Mouse (Mus musculus): Measurements from ENCODE around the gene Fam192a. TPM values are rescaled to one million over a fixed set of nuclear protein-coding genes. Genes with fewer than 3 reads are reported as not detected.

Fam192a gene
- polyA plus RNA-seq, 1 experiment from 2014 or later = 57.1 TPM

DNA sequence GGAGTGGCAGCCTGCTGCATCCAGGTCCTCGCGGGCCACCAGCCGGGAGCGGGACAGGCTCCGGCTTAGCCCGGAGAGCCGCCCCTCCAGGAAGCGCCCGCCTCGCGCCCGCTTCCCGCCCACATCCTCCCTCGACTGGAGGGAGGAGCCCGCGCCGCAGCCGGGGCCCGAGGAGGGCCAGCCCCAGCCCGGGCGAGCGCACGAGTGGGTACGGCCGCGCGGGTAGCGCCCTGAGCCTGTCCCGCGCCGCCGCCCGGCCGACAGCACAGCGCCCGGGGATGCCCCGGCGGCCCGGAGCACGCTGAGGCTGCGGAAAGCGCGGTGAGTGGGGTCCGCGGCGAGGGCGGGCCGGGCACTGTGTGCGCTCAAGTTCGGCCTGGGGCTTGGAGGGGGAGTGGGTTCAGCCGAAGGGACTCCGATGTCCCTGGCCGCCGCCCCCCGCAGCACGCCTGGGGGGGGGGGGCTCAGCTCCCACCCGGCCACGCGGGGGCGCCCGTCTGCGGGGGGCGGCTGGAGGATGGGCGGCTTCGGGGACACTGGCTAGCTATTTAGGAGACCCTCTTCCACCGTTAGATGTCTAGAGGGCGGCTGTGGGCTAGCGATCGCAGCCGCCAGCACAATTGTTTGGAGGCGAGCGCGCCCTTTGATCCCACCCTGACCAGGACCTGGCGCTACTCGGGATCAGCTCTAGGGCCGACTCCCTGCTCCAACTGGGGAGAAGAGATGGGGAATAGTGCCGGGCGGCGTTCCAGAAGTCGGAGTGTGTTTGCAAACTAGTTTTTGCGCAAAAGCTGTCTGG is 68.7 kb downstream of the Fam192a start, which contains the start of gene Cpne2:
Gene Cpne2, plus strand, starts transcription at position 118 of the 799 bp plus-strand sequence.
- Histone ChIP-seq H3K27me3 (ENCODE audit: control insufficient read depth, insufficient read depth, low read length) (peaks cover 6% of the 10 kb centered on the region; the same call in 1 of the 2 replicates), H3K36me3 (ENCODE audit: control insufficient read depth, insufficient read depth, low read length) (no peaks in the 10 kb centered on the region), H3K9ac (replicated peaks; ENCODE audit: low read depth, low read length) (peak within 1 kb of the TSS; percentile 58), H3K4me3 (ENCODE audit: low read depth, low read length) (peak within 1 kb of the TSS; percentile 65), H3K27ac (ENCODE audit: low read length) (no peak within 1 kb of the TSS), H3K4me2 (replicated peaks; ENCODE audit: low read depth, low read length) (peak within 1 kb of the TSS; percentile 96), H3K9me3 (ENCODE audit: control insufficient read depth, low read depth, low read length) (no peaks in the 10 kb centered on the region), H3K4me1 (ENCODE audit: control insufficient read depth, insufficient read depth, low read length) (no peaks in the 10 kb centered on the region)
- under 1% methylated on average over 58 of the region's 81 CpGs for WGBS
- peak; percentile 84 for ATAC-seq (ENCODE audit: insufficient number of reproducible peaks, insufficient read depth, low FRiP score, low read depth)

DNA sequence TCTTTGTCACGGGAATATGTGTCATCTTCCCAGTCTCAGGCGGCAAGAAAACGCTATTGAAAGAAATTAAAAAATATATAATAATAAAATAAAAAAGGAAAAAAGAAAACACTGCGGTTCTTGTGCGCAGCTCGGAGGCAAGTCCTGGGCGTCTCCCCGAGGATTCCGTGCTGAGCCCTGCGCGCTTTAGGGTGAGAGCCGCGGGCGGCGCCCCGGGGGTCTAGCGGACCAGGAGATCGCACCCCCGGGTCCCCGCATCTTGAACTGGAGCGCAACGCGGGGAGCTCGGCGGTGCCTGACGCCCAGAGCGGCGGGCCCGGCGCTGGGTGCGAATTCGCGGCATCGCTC is 69.3 kb downstream of the Fam192a start:
- no peaks in the 10 kb centered on the region for H3K4me1 ChIP-seq (ENCODE audit: control insufficient read depth, insufficient read depth, low read length)
- no peak; the same call in 1 of the 2 replicates for ATAC-seq (ENCODE audit: insufficient number of reproducible peaks, insufficient read depth, low FRiP score, low read depth)
- peaks cover 6% of the 10 kb centered on the region; the same call in 1 of the 2 replicates for H3K27me3 ChIP-seq (ENCODE audit: control insufficient read depth, insufficient read depth, low read length)
- peak overlapping the region; percentile 96 for H3K4me2 ChIP-seq (replicated peaks; ENCODE audit: low read depth, low read length)
- peak overlapping the region; percentile 65 for H3K4me3 ChIP-seq (ENCODE audit: low read depth, low read length)
- 0% methylated on average over 34 of the region's 34 CpGs for WGBS
- H3K9ac ChIP-seq (replicated peaks; ENCODE audit: low read depth, low read length) = peak overlapping the region; percentile 58
- H3K27ac ChIP-seq (ENCODE audit: low read length) = no peak overlapping the region
- H3K9me3 ChIP-seq (ENCODE audit: control insufficient read depth, low read depth, low read length) = no peaks in the 10 kb centered on the region
- no peaks in the 10 kb centered on the region for H3K36me3 ChIP-seq (ENCODE audit: control insufficient read depth, insufficient read depth, low read length)

DNA sequence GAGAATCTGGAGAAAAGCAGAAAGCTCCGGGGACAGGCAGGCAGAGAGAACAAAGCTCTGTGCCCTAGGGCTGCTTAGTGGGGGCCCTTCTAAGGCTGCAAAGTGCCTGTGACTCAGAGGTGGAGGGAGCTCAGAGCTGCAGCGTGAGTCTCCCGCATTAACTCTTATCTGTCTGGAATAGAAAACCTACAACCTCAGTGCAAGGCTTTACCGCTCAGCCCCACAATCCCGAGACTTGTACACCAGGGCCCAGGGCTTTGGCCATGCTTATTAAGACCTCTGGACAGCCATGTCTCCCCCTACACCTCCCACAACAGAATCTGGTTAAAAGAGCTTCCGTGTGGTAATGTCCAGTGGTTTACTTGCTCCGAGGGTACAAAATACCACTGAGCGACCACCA is 69.8 kb downstream of the Fam192a start:
- H3K27ac ChIP-seq (ENCODE audit: low read length) = no peak overlapping the region
- H3K4me2 ChIP-seq (replicated peaks; ENCODE audit: low read depth, low read length) = peak overlapping the region; percentile 96
- H3K4me1 ChIP-seq (ENCODE audit: control insufficient read depth, insufficient read depth, low read length) = no peaks in the 10 kb centered on the region
- no peak for ATAC-seq (ENCODE audit: insufficient number of reproducible peaks, insufficient read depth, low FRiP score, low read depth)
- peak overlapping the region; percentile 65 for H3K4me3 ChIP-seq (ENCODE audit: low read depth, low read length)
- peaks cover 6% of the 10 kb centered on the region; the same call in 1 of the 2 replicates for H3K27me3 ChIP-seq (ENCODE audit: control insufficient read depth, insufficient read depth, low read length)
- H3K36me3 ChIP-seq (ENCODE audit: control insufficient read depth, insufficient read depth, low read length) = no peaks in the 10 kb centered on the region
- H3K9me3 ChIP-seq (ENCODE audit: control insufficient read depth, low read depth, low read length) = no peaks in the 10 kb centered on the region
- H3K9ac ChIP-seq (replicated peaks; ENCODE audit: low read depth, low read length) = no peak overlapping the region; the same call in 1 of the 2 replicates
- WGBS = 4% methylated on average over 8 of the region's 8 CpGs

DNA sequence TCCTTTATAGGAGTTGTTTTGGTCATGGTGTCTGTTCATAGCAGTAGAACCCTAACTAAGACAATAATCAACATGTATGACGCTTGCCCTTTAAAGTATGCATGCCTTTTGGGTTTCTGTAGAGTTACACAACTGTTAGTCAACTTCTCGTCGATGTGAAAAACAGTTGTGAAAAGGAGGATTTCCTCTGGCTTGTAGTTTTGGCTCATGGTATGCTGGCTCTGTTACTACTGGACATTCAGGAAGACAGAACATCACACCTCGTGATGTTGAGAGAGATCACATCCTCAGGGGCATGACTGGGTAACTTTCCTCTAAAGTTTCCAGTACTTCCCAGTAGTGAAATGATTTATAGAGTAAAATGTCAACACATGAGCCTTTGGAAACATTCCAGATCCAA is 71.2 kb downstream of the Fam192a start:
- no peak overlapping the region for H3K4me3 ChIP-seq (ENCODE audit: low read depth, low read length)
- H3K27me3 ChIP-seq (ENCODE audit: control insufficient read depth, insufficient read depth, low read length) = peaks cover 6% of the 10 kb centered on the region; the same call in 1 of the 2 replicates
- no peak overlapping the region for H3K9ac ChIP-seq (replicated peaks; ENCODE audit: low read depth, low read length)
- 85% methylated on average over 4 of the region's 4 CpGs for WGBS
- H3K4me2 ChIP-seq (replicated peaks; ENCODE audit: low read depth, low read length) = no peak overlapping the region
- H3K36me3 ChIP-seq (ENCODE audit: control insufficient read depth, insufficient read depth, low read length) = no peaks in the 10 kb centered on the region
- H3K27ac ChIP-seq (ENCODE audit: low read length) = no peak overlapping the region
- no peaks in the 10 kb centered on the region for H3K4me1 ChIP-seq (ENCODE audit: control insufficient read depth, insufficient read depth, low read length)
- no peak for ATAC-seq (ENCODE audit: insufficient number of reproducible peaks, insufficient read depth, low FRiP score, low read depth)
- no peaks in the 10 kb centered on the region for H3K9me3 ChIP-seq (ENCODE audit: control insufficient read depth, low read depth, low read length)

DNA sequence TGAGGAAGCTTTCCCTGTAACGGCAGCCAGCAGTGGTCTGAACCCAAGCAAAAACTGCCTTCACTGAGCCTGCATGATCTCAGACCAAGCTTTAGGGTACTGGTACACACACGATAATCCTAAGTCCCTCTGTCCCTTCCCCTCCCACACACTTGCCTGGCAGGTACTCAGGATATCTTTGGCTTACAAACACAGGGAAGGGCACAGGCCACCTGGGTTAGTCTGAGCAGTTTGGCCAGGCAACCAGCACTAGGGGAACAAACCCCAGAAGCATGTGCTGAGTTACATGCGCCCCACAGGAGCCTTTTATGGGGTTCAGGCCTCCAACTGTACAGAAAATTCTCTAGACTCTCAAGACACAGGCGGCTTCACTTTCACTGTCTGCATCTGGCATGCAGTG is 71.9 kb downstream of the Fam192a start:
- 62% methylated on average over 4 of the region's 4 CpGs for WGBS

DNA sequence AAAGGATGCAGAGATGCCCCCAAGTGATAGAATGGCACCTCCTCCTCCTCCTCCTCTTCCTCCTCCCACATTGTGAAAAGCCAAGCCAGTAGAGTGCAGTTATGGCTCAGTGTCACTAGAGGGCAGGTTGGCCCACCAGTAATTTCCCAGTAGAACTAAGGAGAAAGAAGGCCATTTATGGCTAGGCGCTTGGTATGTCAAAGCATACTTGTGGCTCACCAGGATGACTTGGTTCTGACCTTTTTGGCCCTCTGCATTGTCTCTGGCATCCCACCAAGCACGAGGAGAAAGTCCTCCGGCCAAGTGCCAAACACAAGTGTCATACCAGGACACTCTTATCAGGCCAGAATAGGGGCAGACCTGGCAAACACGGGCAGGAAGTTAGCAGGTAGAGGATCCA is 73.6 kb downstream of the Fam192a start:
- H3K4me2 ChIP-seq (replicated peaks; ENCODE audit: low read depth, low read length) = no peak overlapping the region
- H3K27me3 ChIP-seq (ENCODE audit: control insufficient read depth, insufficient read depth, low read length) = no peaks in the 10 kb centered on the region
- H3K4me1 ChIP-seq (ENCODE audit: control insufficient read depth, insufficient read depth, low read length) = no peaks in the 10 kb centered on the region
- no peaks in the 10 kb centered on the region for H3K9me3 ChIP-seq (ENCODE audit: control insufficient read depth, low read depth, low read length)
- H3K9ac ChIP-seq (replicated peaks; ENCODE audit: low read depth, low read length) = no peak overlapping the region
- ATAC-seq (ENCODE audit: insufficient number of reproducible peaks, insufficient read depth, low FRiP score, low read depth) = no peak
- 48% methylated on average over 4 of the region's 4 CpGs for WGBS
- H3K27ac ChIP-seq (ENCODE audit: low read length) = no peak overlapping the region
- H3K4me3 ChIP-seq (ENCODE audit: low read depth, low read length) = no peak overlapping the region
- no peaks in the 10 kb centered on the region for H3K36me3 ChIP-seq (ENCODE audit: control insufficient read depth, insufficient read depth, low read length)

More for the DNA sequence above, 71.9 kb downstream of the Fam192a start:
- Histone ChIP-seq H3K36me3 (ENCODE audit: control insufficient read depth, insufficient read depth, low read length) (no peaks in the 10 kb centered on the region), H3K9me3 (ENCODE audit: control insufficient read depth, low read depth, low read length) (no peaks in the 10 kb centered on the region), H3K9ac (replicated peaks; ENCODE audit: low read depth, low read length) (no peak overlapping the region), H3K27ac (ENCODE audit: low read length) (no peak overlapping the region), H3K27me3 (ENCODE audit: control insufficient read depth, insufficient read depth, low read length) (peaks cover 6% of the 10 kb centered on the region; the same call in 1 of the 2 replicates), H3K4me2 (replicated peaks; ENCODE audit: low read depth, low read length) (no peak overlapping the region), H3K4me3 (ENCODE audit: low read depth, low read length) (no peak overlapping the region), H3K4me1 (ENCODE audit: control insufficient read depth, insufficient read depth, low read length) (no peaks in the 10 kb centered on the region)
- no peak for ATAC-seq (ENCODE audit: insufficient number of reproducible peaks, insufficient read depth, low FRiP score, low read depth)

DNA sequence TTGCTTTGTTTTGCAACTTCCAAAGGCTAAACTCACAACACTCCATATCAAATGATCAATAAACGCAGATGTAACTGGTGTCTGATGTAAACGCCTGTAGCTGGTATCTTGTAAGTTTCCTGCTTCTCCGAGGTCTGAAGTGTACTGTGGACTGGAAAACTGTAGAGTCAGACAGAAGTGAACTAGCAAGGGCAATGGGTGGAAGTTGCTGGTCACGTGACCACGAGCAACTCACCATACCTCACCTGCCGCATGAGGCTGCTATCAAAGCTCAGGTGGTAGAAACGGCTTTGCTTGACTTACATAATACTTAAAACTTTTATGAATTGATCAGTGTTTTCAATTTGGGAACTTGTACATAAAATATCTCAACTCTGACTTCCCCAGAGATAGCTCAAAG is 74.6 kb downstream of the Fam192a start:
- H3K4me2 ChIP-seq (replicated peaks; ENCODE audit: low read depth, low read length) = no peak overlapping the region
- 76% methylated on average over 7 of the region's 7 CpGs for WGBS

DNA sequence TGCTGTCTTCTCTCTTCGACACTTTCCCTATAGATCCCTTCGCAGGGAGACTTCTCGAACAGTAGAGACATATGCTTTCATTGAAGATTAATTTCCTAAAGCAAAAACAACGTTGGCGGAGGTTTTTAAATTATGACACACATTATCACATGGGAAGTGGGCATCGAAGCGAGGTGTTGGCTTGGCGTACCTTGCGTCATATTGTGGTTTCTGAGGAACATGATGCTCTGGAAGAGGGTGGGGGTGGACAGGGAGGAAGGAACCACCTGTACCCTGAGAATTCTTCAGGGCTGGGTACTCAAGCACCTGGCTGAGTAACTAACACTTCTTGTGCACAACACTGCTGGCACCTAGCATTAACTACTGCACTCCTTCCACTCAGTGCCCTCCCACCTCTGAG is 77.2 kb downstream of the Fam192a start:
- Histone ChIP-seq H3K4me3 (ENCODE audit: low read depth, low read length) (no peak overlapping the region), H3K4me2 (replicated peaks; ENCODE audit: low read depth, low read length) (no peak overlapping the region), H3K9ac (replicated peaks; ENCODE audit: low read depth, low read length) (no peak overlapping the region), H3K4me1 (ENCODE audit: control insufficient read depth, insufficient read depth, low read length) (no peaks in the 10 kb centered on the region), H3K36me3 (ENCODE audit: control insufficient read depth, insufficient read depth, low read length) (no peaks in the 10 kb centered on the region), H3K9me3 (ENCODE audit: control insufficient read depth, low read depth, low read length) (no peaks in the 10 kb centered on the region), H3K27me3 (ENCODE audit: control insufficient read depth, insufficient read depth, low read length) (no peaks in the 10 kb centered on the region), H3K27ac (ENCODE audit: low read length) (no peak overlapping the region)
- 82% methylated on average over 9 of the region's 9 CpGs for WGBS
- no peak for ATAC-seq (ENCODE audit: insufficient number of reproducible peaks, insufficient read depth, low FRiP score, low read depth)

More for the DNA sequence above, 74.6 kb downstream of the Fam192a start:
- no peaks in the 10 kb centered on the region for H3K36me3 ChIP-seq (ENCODE audit: control insufficient read depth, insufficient read depth, low read length)
- H3K27ac ChIP-seq (ENCODE audit: low read length) = no peak overlapping the region
- no peaks in the 10 kb centered on the region for H3K4me1 ChIP-seq (ENCODE audit: control insufficient read depth, insufficient read depth, low read length)
- H3K27me3 ChIP-seq (ENCODE audit: control insufficient read depth, insufficient read depth, low read length) = no peaks in the 10 kb centered on the region
- H3K4me3 ChIP-seq (ENCODE audit: low read depth, low read length) = no peak overlapping the region
- H3K9me3 ChIP-seq (ENCODE audit: control insufficient read depth, low read depth, low read length) = no peaks in the 10 kb centered on the region
- H3K9ac ChIP-seq (replicated peaks; ENCODE audit: low read depth, low read length) = no peak overlapping the region
- no peak for ATAC-seq (ENCODE audit: insufficient number of reproducible peaks, insufficient read depth, low FRiP score, low read depth)

All from stomach, embryonic 14.5 days (tissue).